Mouse (Mus musculus) kidney, embryonic 16.5 days (tissue): ENCODE data around the gene Atxn7l3. TPM values are rescaled to one million over a fixed set of nuclear protein-coding genes. Genes with fewer than 3 reads are reported as not detected.

Experiments
- polyA plus RNA-seq: library from polyadenylated mRNA; unstranded; fragments of >200 nt; fragmentation: Nextera tagmentation; extraction: Ambion mirVana; gene quantifications from 2 replicates; pipeline ENCODE4 v1.2.1, GENCODE M21; 2015

The Atxn7l3 gene
- polyA plus RNA-seq, 1 experiment from 2014 or later = 13.3 TPM

Other genes starting within 250 kb of the Atxn7l3 start
- gene Mpp2, start 208.1 kb downstream of the Atxn7l3 start, polyA plus RNA-seq = 14.4 and 16.4 TPM in 2 replicates
- gene Ppy, start 195.3 kb downstream of the Atxn7l3 start, polyA plus RNA-seq = not detected in 2 replicates
- gene Pyy, start 188.8 kb downstream of the Atxn7l3 start, polyA plus RNA-seq = not detected in 2 replicates
- 0.10 and 0.17 TPM in 2 replicates for gene Nags, start 151.1 kb downstream of the Atxn7l3 start, polyA plus RNA-seq
- gene Tmem101, start 140.2 kb downstream of the Atxn7l3 start, polyA plus RNA-seq = 42.7 and 43.1 TPM in 2 replicates
- gene Lsm12, start 111.3 kb downstream of the Atxn7l3 start, polyA plus RNA-seq = 90.2 and 108 TPM in 2 replicates
- gene G6pc3, start 107.0 kb downstream of the Atxn7l3 start, polyA plus RNA-seq = 46.0 and 49.9 TPM in 2 replicates
- gene Hdac5, start 66.5 kb downstream of the Atxn7l3 start, polyA plus RNA-seq = 51.5 and 59.8 TPM in 2 replicates
- 21.2 and 24.6 TPM in 2 replicates for gene BC030867, start 47.7 kb downstream of the Atxn7l3 start, polyA plus RNA-seq
- gene Asb16, start 27.9 kb downstream of the Atxn7l3 start, polyA plus RNA-seq = not detected in 2 replicates
- gene Tmub2, start 11.7 kb downstream of the Atxn7l3 start, polyA plus RNA-seq = 64.4 and 66.7 TPM in 2 replicates
- 94.7 and 97.3 TPM in 2 replicates for gene Ubtf, start 23.1 kb upstream of the Atxn7l3 start, polyA plus RNA-seq
- gene Slc4a1, start 69.6 kb upstream of the Atxn7l3 start, polyA plus RNA-seq = 9.0 and 9.6 TPM in 2 replicates
- gene Rundc3a, start 96.8 kb upstream of the Atxn7l3 start, polyA plus RNA-seq = 3.3 and 3.9 TPM in 2 replicates
- 337 and 360 TPM in 2 replicates for gene Slc25a39, start 111.3 kb upstream of the Atxn7l3 start, polyA plus RNA-seq
- gene Grn, start 133.7 kb upstream of the Atxn7l3 start, polyA plus RNA-seq = 208 and 213 TPM in 2 replicates
- 5.3 and 5.8 TPM in 2 replicates for gene Fam171a2, start 151.1 kb upstream of the Atxn7l3 start, polyA plus RNA-seq
- gene Itga2b, start 173.5 kb upstream of the Atxn7l3 start, polyA plus RNA-seq = 10.2 and 10.8 TPM in 2 replicates